Mouse (Mus musculus): ENCODE results near the gene Myh9. TPM values are rescaled to one million over a fixed set of nuclear protein-coding genes. Genes with fewer than 3 reads are reported as not detected.

Gene Myh9
- polyA plus RNA-seq, 1 experiment from 2014 or later = 77.1 TPM

DNA sequence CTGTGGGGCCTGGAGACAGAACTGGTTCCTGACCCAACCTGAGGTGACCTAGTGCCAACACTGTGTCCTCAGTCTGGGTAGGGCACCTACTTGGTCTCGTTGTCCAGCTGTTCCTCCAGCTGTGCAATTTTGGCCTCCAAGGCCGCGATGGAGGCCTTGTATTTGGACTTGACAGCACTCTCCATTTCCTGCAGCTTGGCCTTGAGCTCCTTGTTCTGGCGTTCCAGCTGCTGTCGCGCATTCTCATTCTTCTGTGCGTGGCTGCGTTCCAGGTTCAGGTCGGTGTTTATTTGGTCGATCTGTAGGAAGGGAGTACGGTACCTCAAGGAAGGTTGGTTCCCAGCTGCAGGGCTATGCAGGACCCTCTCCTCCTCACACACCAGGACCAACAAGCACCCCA is 78.3 kb downstream of the Myh9 start:
- Histone ChIP-seq H3K9ac (replicated peaks; ENCODE audit: low read depth, low read length) (no peak overlapping the region), H3K4me1 (ENCODE audit: control insufficient read depth, insufficient read depth, low read length) (no peaks in the 10 kb centered on the region), H3K4me2 (replicated peaks; ENCODE audit: low read depth, low read length) (no peak overlapping the region), H3K36me3 (ENCODE audit: control insufficient read depth, insufficient read depth, low read length) (peaks cover 89% of the 10 kb centered on the region), H3K4me3 (ENCODE audit: low read depth, low read length) (no peak overlapping the region), H3K27me3 (ENCODE audit: control insufficient read depth, insufficient read depth, low read length) (no peaks in the 10 kb centered on the region), H3K9me3 (ENCODE audit: control insufficient read depth, low read depth, low read length) (no peaks in the 10 kb centered on the region), H3K27ac (ENCODE audit: low read length) (no peak overlapping the region; the same call in 1 of the 2 replicates)
- ATAC-seq (ENCODE audit: insufficient number of reproducible peaks, insufficient read depth, low FRiP score, low read depth) = no peak
- WGBS = 79% methylated on average over 11 of the region's 11 CpGs

DNA sequence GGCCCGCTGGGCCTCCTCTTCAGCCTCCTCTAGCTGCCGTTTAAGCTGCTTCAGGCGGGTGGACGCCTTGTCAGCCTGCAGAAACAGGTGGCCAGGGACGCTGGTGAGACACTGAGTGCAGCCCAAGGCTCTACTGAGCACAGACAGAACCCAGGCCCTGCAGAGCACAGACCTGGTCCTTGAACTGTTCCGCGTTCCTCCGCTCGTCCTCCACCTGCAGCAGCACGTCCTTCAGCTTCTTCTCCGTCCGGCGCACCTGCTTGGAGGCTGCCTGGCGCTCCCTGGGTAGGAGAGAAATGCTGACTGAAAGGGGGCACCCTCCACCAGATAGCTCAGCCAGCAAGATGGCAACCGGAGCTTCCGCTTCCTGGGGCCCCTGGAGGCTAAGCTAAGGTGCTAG is 78.9 kb downstream of the Myh9 start:
- ATAC-seq (ENCODE audit: insufficient number of reproducible peaks, insufficient read depth, low FRiP score, low read depth) = no peak
- no peak overlapping the region for H3K27ac ChIP-seq (ENCODE audit: low read length)
- peaks cover 82% of the 10 kb centered on the region for H3K36me3 ChIP-seq (ENCODE audit: control insufficient read depth, insufficient read depth, low read length)
- no peak overlapping the region for H3K4me3 ChIP-seq (ENCODE audit: low read depth, low read length)
- no peak overlapping the region for H3K9ac ChIP-seq (replicated peaks; ENCODE audit: low read depth, low read length)
- no peaks in the 10 kb centered on the region for H3K9me3 ChIP-seq (ENCODE audit: control insufficient read depth, low read depth, low read length)
- no peaks in the 10 kb centered on the region for H3K27me3 ChIP-seq (ENCODE audit: control insufficient read depth, insufficient read depth, low read length)
- 89% methylated on average over 16 of the region's 16 CpGs for WGBS
- no peaks in the 10 kb centered on the region for H3K4me1 ChIP-seq (ENCODE audit: control insufficient read depth, insufficient read depth, low read length)
- no peak overlapping the region for H3K4me2 ChIP-seq (replicated peaks; ENCODE audit: low read depth, low read length)

DNA sequence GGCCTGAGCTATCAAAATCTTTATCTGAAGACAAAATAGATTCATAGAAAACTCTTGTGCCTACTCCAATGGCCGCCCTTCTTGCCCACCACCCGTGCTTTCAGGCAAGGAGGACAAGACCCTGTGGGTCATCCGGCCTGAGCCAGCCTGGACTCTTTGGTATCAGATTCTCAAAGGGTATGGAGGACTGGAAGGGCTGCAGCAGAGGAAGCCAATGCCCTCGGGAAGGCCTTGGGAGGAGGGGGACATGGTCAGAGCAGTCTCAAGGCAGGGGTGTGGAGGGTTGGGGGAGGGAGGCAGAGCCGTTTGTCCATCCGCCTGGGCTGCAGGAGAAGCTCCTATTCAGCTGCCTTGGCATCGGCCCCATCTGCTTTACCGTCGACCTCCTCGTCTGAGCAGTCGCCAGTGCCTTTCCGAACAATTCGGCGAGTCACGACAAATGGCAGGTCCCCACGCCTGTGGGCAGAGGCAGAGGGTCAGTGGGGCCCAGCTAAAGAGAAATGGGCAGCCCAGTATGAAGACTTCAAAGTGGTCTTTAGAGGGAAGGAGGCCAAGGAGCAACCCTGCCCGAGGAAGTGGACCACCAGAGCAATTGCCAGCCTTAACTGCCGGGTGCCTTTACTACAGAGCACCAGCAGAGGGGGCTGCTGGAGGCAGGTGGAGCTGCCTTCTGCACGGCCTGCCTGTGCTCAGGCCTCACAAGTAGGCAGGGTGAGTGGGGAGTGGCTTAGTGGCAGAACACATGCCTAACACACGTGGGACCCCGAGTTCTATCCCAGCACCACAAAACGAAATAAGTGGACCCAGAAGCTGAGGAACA is 80.2 kb downstream of the Myh9 start:
- Histone ChIP-seq H3K9me3 (ENCODE audit: control insufficient read depth, low read depth, low read length) (no peaks in the 10 kb centered on the region), H3K9ac (replicated peaks; ENCODE audit: low read depth, low read length) (no peak overlapping the region), H3K27ac (ENCODE audit: low read length) (no peak overlapping the region), H3K36me3 (ENCODE audit: control insufficient read depth, insufficient read depth, low read length) (peaks cover 70% of the 10 kb centered on the region), H3K4me2 (replicated peaks; ENCODE audit: low read depth, low read length) (no peak overlapping the region), H3K27me3 (ENCODE audit: control insufficient read depth, insufficient read depth, low read length) (no peaks in the 10 kb centered on the region), H3K4me1 (ENCODE audit: control insufficient read depth, insufficient read depth, low read length) (no peaks in the 10 kb centered on the region), H3K4me3 (ENCODE audit: low read depth, low read length) (no peak overlapping the region)
- no peak for ATAC-seq (ENCODE audit: insufficient number of reproducible peaks, insufficient read depth, low FRiP score, low read depth)
- 72% methylated on average over 22 of the region's 22 CpGs for WGBS

DNA sequence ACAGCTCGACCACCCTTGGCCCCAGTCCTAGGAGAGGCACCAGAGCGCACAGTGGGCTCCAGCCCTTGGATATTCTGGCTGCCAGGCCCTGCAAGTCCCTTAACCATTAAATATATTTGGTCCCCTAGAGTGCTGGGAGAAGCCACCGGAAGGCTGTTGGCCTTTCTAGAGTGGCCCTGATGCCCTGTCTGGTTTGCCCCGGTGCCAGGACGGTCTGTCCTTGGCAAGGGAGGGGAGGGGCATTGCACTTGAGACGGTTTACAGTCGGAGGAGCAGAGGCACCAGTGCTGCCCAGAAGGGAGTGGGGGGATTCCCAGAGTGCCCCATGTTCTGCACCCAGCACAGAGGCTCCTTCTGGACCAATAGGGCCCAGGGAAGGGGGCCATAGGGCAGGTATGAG is 80.9 kb downstream of the Myh9 start:
- no peak for ATAC-seq (ENCODE audit: insufficient number of reproducible peaks, insufficient read depth, low FRiP score, low read depth)
- H3K36me3 ChIP-seq (ENCODE audit: control insufficient read depth, insufficient read depth, low read length) = peaks cover 63% of the 10 kb centered on the region
- H3K27me3 ChIP-seq (ENCODE audit: control insufficient read depth, insufficient read depth, low read length) = no peaks in the 10 kb centered on the region
- 96% methylated on average over 7 of the region's 7 CpGs for WGBS
- no peak overlapping the region for H3K4me3 ChIP-seq (ENCODE audit: low read depth, low read length)
- no peaks in the 10 kb centered on the region for H3K4me1 ChIP-seq (ENCODE audit: control insufficient read depth, insufficient read depth, low read length)
- no peaks in the 10 kb centered on the region for H3K9me3 ChIP-seq (ENCODE audit: control insufficient read depth, low read depth, low read length)
- no peak overlapping the region for H3K27ac ChIP-seq (ENCODE audit: low read length)
- no peak overlapping the region for H3K4me2 ChIP-seq (replicated peaks; ENCODE audit: low read depth, low read length)
- no peak overlapping the region for H3K9ac ChIP-seq (replicated peaks; ENCODE audit: low read depth, low read length)

DNA sequence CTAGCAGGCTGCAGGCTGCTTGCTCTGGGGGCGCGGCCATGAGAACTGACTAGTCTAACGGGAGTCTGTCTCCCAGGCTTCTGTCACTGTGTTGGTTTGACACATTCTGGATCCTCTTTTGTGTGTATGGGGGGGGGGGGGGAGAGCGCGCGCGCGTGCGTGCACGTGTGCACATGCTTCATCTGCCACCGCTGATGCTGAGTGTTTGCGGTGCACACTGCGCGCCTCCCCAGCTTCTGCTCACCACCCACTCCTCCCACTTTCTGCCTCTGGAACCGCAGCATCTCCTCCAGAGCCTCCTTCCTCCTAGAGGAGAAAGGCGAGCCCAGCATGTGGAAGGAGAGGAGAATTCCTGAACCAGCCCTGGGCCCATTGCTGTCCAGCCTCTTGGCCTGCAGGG is 81.9 kb downstream of the Myh9 start:
- H3K4me1 ChIP-seq (ENCODE audit: control insufficient read depth, insufficient read depth, low read length) = no peaks in the 10 kb centered on the region
- H3K4me3 ChIP-seq (ENCODE audit: low read depth, low read length) = no peak overlapping the region
- no peaks in the 10 kb centered on the region for H3K27me3 ChIP-seq (ENCODE audit: control insufficient read depth, insufficient read depth, low read length)
- H3K27ac ChIP-seq (ENCODE audit: low read length) = no peak overlapping the region
- H3K4me2 ChIP-seq (replicated peaks; ENCODE audit: low read depth, low read length) = no peak overlapping the region
- no peak for ATAC-seq (ENCODE audit: insufficient number of reproducible peaks, insufficient read depth, low FRiP score, low read depth)
- no peaks in the 10 kb centered on the region for H3K9me3 ChIP-seq (ENCODE audit: control insufficient read depth, low read depth, low read length)
- 91% methylated on average over 16 of the region's 16 CpGs for WGBS
- peaks cover 52% of the 10 kb centered on the region for H3K36me3 ChIP-seq (ENCODE audit: control insufficient read depth, insufficient read depth, low read length)
- H3K9ac ChIP-seq (replicated peaks; ENCODE audit: low read depth, low read length) = no peak overlapping the region

DNA sequence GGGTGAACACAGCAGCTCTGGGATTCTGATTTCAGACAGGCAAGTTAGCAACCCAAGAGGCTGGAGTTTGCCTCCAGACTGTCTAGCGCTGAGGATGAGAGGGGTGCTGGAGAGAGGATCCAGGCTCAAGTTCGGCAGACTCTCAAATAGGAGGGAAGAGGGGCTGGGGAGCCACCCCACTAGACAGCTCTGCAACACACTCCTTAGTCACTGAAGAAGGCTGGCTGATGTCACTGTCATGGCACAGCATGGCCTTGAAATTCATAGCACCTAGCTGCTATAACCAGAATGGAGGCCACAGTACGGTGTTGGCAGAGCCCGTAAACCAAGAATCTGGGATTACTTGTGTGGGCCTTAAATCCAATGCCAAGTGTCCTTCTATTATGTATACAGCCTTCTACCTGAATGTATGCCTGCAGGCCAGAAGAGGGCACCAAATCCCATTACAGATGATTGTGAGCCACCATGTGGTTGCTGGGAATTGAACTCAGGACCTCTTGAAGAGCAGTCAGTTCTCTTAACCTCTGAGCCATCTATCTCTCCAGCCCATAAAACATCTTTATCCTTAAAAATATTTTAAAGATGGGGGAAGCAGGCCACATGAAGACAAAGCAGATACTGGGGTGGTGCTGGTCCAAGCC is 84.3 kb downstream of the Myh9 start:
- no peaks in the 10 kb centered on the region for H3K9me3 ChIP-seq (ENCODE audit: control insufficient read depth, low read depth, low read length)

DNA sequence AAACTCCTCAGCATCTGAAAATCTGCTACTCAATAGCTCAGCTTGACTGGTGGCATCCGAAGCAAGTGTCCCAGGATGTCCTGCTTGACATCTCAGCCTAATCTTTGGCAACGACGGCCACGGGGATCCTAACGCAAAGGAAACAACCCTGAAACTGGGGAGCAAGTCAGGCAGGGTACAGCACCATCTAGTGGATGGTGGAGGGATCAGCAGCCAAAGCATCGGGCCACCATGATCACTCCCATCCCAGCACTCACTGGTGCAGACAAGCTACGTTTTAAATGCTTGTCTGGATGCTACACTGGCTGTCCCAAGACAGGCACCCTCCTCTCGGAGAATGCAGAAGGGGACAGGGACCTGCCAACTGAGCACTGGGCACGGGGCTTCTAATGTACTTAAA is 85.1 kb downstream of the Myh9 start, which contains the start of gene Apol8:
TSS of gene Apol8 (minus strand) at position 156 of the 400 bp plus-strand sequence.
- Histone ChIP-seq H3K4me1 (ENCODE audit: control insufficient read depth, insufficient read depth, low read length) (no peaks in the 10 kb centered on the region), H3K27ac (ENCODE audit: low read length) (no peak within 1 kb of the TSS), H3K4me3 (ENCODE audit: low read depth, low read length) (no peak within 1 kb of the TSS), H3K27me3 (ENCODE audit: control insufficient read depth, insufficient read depth, low read length) (no peaks in the 10 kb centered on the region), H3K9ac (replicated peaks; ENCODE audit: low read depth, low read length) (no peak within 1 kb of the TSS), H3K4me2 (replicated peaks; ENCODE audit: low read depth, low read length) (no peak within 1 kb of the TSS), H3K9me3 (ENCODE audit: control insufficient read depth, low read depth, low read length) (no peaks in the 10 kb centered on the region), H3K36me3 (ENCODE audit: control insufficient read depth, insufficient read depth, low read length) (peaks cover 22% of the 10 kb centered on the region)
- WGBS = 7% methylated on average over 9 of the region's 9 CpGs
- no peak; the same call in 1 of the 2 replicates for ATAC-seq (ENCODE audit: insufficient number of reproducible peaks, insufficient read depth, low FRiP score, low read depth)

More for the DNA sequence above, 84.3 kb downstream of the Myh9 start:
- H3K36me3 ChIP-seq (ENCODE audit: control insufficient read depth, insufficient read depth, low read length) = peaks cover 31% of the 10 kb centered on the region
- no peak overlapping the region for H3K4me3 ChIP-seq (ENCODE audit: low read depth, low read length)
- no peaks in the 10 kb centered on the region for H3K4me1 ChIP-seq (ENCODE audit: control insufficient read depth, insufficient read depth, low read length)
- H3K27me3 ChIP-seq (ENCODE audit: control insufficient read depth, insufficient read depth, low read length) = no peaks in the 10 kb centered on the region
- WGBS = 78% methylated on average over 4 of the region's 4 CpGs
- no peak overlapping the region for H3K9ac ChIP-seq (replicated peaks; ENCODE audit: low read depth, low read length)
- H3K4me2 ChIP-seq (replicated peaks; ENCODE audit: low read depth, low read length) = no peak overlapping the region
- no peak for ATAC-seq (ENCODE audit: insufficient number of reproducible peaks, insufficient read depth, low FRiP score, low read depth)
- H3K27ac ChIP-seq (ENCODE audit: low read length) = no peak overlapping the region

DNA sequence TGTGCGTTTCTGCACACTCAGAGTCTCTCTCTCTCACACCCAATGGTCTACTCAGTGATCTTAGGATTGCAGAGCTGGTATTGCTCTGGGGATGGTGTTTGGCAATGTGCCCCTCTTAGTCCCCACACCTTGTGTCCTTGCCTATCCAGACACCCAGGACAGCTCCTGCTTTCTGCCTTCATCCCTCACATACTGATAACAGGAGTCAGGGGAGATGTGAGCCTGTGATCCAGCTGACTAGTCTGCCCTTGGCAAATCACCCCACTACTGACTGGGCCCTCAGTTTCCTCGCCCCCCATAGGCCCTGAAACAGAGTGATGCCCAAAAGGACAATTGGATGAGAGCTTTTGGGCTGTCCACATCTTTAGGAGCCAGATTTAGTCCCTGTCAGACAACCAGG is 85.9 kb downstream of the Myh9 start:
- ATAC-seq (ENCODE audit: insufficient number of reproducible peaks, insufficient read depth, low FRiP score, low read depth) = no peak
- Histone ChIP-seq H3K4me2 (replicated peaks; ENCODE audit: low read depth, low read length) (no peak overlapping the region), H3K9me3 (ENCODE audit: control insufficient read depth, low read depth, low read length) (no peaks in the 10 kb centered on the region), H3K27me3 (ENCODE audit: control insufficient read depth, insufficient read depth, low read length) (no peaks in the 10 kb centered on the region), H3K36me3 (ENCODE audit: control insufficient read depth, insufficient read depth, low read length) (peaks cover 14% of the 10 kb centered on the region), H3K4me3 (ENCODE audit: low read depth, low read length) (no peak overlapping the region), H3K4me1 (ENCODE audit: control insufficient read depth, insufficient read depth, low read length) (no peaks in the 10 kb centered on the region), H3K9ac (replicated peaks; ENCODE audit: low read depth, low read length) (no peak overlapping the region), H3K27ac (ENCODE audit: low read length) (no peak overlapping the region)
- 74% methylated on average over 2 of the region's 2 CpGs for WGBS
